Mouse (Mus musculus) ES-Bruce4 (cell line): ENCODE measurements around the gene Polr3g.

Experiments
- CTCF ChIP-seq: IDR thresholded peaks from one replicate; pipeline ENCODE4 v1.8.1; 2011; ENCODE audit warnings: low read depth, low read length
- POLR2A ChIP-seq: IDR thresholded peaks from one replicate; pipeline ENCODE4 v1.8.1; 2011; ENCODE audit warnings: low read length; ENCODE audit not compliant: insufficient read depth

DNA sequence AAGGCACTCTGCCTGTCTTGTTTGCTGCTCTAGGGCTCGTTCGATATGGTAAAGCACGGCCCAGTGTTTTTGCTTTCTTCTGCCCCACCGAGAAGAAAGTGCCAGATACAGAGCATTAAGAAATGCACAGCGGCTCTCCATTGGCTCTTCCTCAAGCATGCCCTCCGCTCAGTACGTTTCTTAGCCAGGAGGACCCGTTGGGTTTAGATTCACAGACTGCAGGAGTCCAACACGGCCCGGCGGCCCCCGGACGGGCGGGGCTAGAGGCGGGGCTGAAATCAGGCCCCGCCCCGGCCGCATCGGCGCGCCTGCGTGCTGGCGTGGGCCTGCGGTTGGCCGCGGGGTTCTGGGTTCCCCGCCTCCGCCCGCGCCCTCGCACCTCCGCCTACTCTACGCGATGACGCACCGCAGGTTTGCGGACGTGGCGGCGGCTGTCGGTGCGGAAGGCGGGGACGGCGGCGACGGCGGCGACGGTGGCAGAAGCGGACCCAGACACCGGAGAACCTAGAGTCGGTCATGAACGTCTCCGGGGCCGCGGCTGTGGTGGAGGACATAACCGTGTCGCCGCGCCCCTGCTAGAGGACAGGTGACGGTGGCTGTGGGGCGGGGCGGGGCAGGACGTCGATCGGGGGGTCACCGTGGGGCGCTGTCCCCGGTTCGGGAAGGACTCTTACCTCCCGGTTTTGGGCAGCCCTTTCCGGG lies 53.3 kb downstream of the Polr3g start, which contains the start of gene Lysmd3:
- TF ChIP-seq POLR2A (peak; percentile 45), CTCF (no peak)
